21 mouse cellular contexts compared by ENCODE assay signal in the genomic region with DNA sequence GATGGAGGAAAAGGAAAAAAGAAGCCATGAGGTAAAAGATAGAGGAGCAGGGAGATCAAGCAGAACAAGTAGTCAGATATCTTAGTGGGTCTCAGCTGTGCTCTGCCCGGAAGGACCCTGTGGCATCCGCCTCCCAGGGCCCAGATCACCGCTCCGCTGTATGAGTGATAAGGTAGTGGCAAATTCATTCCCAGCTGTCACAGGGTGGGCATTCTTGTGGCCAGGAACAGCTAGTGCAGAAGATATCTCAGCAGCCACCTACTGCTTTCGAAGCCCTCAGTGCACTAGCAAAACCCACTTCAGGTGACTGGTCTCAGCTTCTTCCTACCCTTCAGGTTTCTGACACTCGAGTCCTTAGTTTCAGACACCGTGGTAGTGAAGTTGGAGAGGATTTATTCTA. TPM values are rescaled to one million over a fixed set of nuclear protein-coding genes. Genes with fewer than 3 reads are reported as not detected.
"Had no signal": no experiment of that assay in that cellular context is flagged by ENCODE, and none has a peak within 500 bp of the region (broad histone marks: within the 10 kb centered on the region; RNA-seq: fewer than 3 reads in every experiment).

No protein-coding gene starts in this region.

- H3K4me2 ChIP-seq: lung, embryonic 14.5 days; midbrain, embryonic 12.5 days; neural tube, embryonic 12.5 days; stomach, embryonic 15.5 days had no signal

- H3K9ac ChIP-seq: lung, embryonic 14.5 days; midbrain, embryonic 12.5 days; neural tube, embryonic 12.5 days; stomach, embryonic 15.5 days had no signal

- H3K27me3 ChIP-seq: midbrain, embryonic 12.5 days; neural tube, embryonic 12.5 days; stomach, embryonic 15.5 days had no signal

- H3K4me1 ChIP-seq: midbrain, embryonic 10.5 days; midbrain, embryonic 12.5 days; neural tube, embryonic 12.5 days; stomach, embryonic 15.5 days had no signal

- H3K27ac ChIP-seq: midbrain, embryonic 10.5 days; midbrain, embryonic 12.5 days; neural tube, embryonic 12.5 days; stomach, embryonic 15.5 days; stomach, postnatal 0 days had no signal

- ATAC-seq: midbrain, embryonic 16.5 days had no signal

- H3K36me3 ChIP-seq: midbrain, embryonic 10.5 days; midbrain, embryonic 12.5 days; neural tube, embryonic 12.5 days had no signal

- H3K9me3 ChIP-seq: midbrain, embryonic 10.5 days; neural tube, embryonic 12.5 days; stomach, embryonic 15.5 days had no signal

- H3K4me3 ChIP-seq: midbrain, embryonic 10.5 days; midbrain, embryonic 12.5 days; neural tube, embryonic 12.5 days; stomach, embryonic 15.5 days had no signal

- DNase-seq: lung, adult 18-20 months; lung, embryonic 14.5 days; lung, postnatal 10 days; midbrain, embryonic 14.5 days; right cerebral cortex, postnatal 14 days; thymus, adult 2 months; thymus, postnatal 25 days; thymus, postnatal 4 days had no signal

RNA-seq across cellular contexts. Expression of a gene that starts 11.0 kb away (rescaled TPM):
- total RNA-seq: neutrophil, adult 5-6 weeks had no signal

RNA-seq across cellular contexts. Expression of a gene that starts 37.0 kb away (rescaled TPM):
- total RNA-seq: megakaryocyte, adult 5-6 weeks; megakaryocyte-erythroid progenitor cell, adult 5-6 weeks; neutrophil, adult 5-6 weeks had no signal
- polyA plus RNA-seq: lung, embryonic 14.5 days; midbrain, embryonic 10.5 days; midbrain, embryonic 12.5 days; midbrain, embryonic 14.5 days; neural tube, embryonic 12.5 days; neural tube, embryonic 14.5 days; urinary bladder, adult 2 months had no signal

RNA-seq across cellular contexts. Expression of a gene that starts 50.4 kb away (rescaled TPM):
- total RNA-seq: megakaryocyte, adult 5-6 weeks; megakaryocyte-erythroid progenitor cell, adult 5-6 weeks; neutrophil, adult 5-6 weeks had no signal
- polyA plus RNA-seq: lung, embryonic 14.5 days; lung, embryonic 16.5 days; midbrain, embryonic 10.5 days; midbrain, embryonic 14.5 days; midbrain, embryonic 16.5 days; neural tube, embryonic 12.5 days; spleen, adult 2 months; stomach, postnatal 0 days had no signal
